Mouse (Mus musculus) ES-Bruce4 (cell line): ENCODE data around the gene March1. TPM values are rescaled to one million over a fixed set of nuclear protein-coding genes. Genes with fewer than 3 reads are reported as not detected.

Experiments
- H3K27ac ChIP-seq: 2 replicates; pipeline ENCODE4 v1.5.1; 2012; ENCODE audit warnings: low read length, inconsistent platforms; ENCODE audit not compliant: insufficient read depth
- H3K27me3 ChIP-seq: 2 replicates; pipeline ENCODE4 v1.6.1; 2012; ENCODE audit warnings: mild to moderate bottlenecking, low read length, inconsistent platforms; ENCODE audit not compliant: control insufficient read depth, poor library complexity, insufficient read depth, severe bottlenecking
- H3K36me3 ChIP-seq: 2 replicates; pipeline ENCODE4 v1.6.1; 2012; ENCODE audit warnings: inconsistent platforms, mild to moderate bottlenecking, low read length, moderate library complexity; ENCODE audit not compliant: control insufficient read depth, poor library complexity, insufficient read depth, severe bottlenecking
- H3K4me1 ChIP-seq: one replicate; pipeline ENCODE4 v1.8.1; 2011; ENCODE audit warnings: low read length; ENCODE audit not compliant: control insufficient read depth, insufficient read depth
- H3K4me3 ChIP-seq: 2 replicates; pipeline ENCODE4 v1.5.1; 2011; ENCODE audit warnings: low read depth, mild to moderate bottlenecking, low read length
- H3K9ac ChIP-seq: 2 replicates; pipeline ENCODE4 v1.6.1; 2012; ENCODE audit warnings: low read depth, mild to moderate bottlenecking, inconsistent platforms; ENCODE audit not compliant: poor library complexity, severe bottlenecking
- H3K9me3 ChIP-seq: replicated peaks from 2 replicates; pipeline ENCODE4 v1.6.1; 2012; ENCODE audit warnings: mild to moderate bottlenecking, low read length, inconsistent platforms; ENCODE audit not compliant: control insufficient read depth, poor library complexity, insufficient read depth, severe bottlenecking
- CTCF ChIP-seq: IDR thresholded peaks from one replicate; pipeline ENCODE4 v1.8.1; 2011; ENCODE audit warnings: low read depth, low read length
- EP300 ChIP-seq: IDR thresholded peaks from 2 replicates; pipeline ENCODE4 v1.6.1; 2011; ENCODE audit warnings: low read depth, low read length; ENCODE audit not compliant: insufficient read depth
- POLR2A ChIP-seq: IDR thresholded peaks from one replicate; pipeline ENCODE4 v1.8.1; 2011; ENCODE audit warnings: low read length; ENCODE audit not compliant: insufficient read depth
- polyA plus RNA-seq: library from polyadenylated mRNA; stranded (reverse); fragments of >200 nt; gene quantifications from 2 replicates; pipeline ENCODE4 v1.2.4, GENCODE M21; 2011; ENCODE audit warnings: low read depth; ENCODE audit not compliant: missing spikeins, insufficient read depth, insufficient read length

March1 gene
- polyA plus RNA-seq, 1 experiment: not detected

- no peak overlapping the region for H3K27ac ChIP-seq
- no peak overlapping the region for H3K4me3 ChIP-seq
- H3K9ac ChIP-seq: no peak overlapping the region
- no peaks in the 10 kb centered on the region for H3K36me3 ChIP-seq
- no peaks in the 10 kb centered on the region for H3K4me1 ChIP-seq
- H3K27me3 ChIP-seq: no peaks in the 10 kb centered on the region
- no peaks in the 10 kb centered on the region for H3K9me3 ChIP-seq
- TF ChIP-seq EP300 (no peak), CTCF (no peak), POLR2A (no peak)
These were observed 901.4 kb downstream of the March1 start for GRCm38 (mm10) chr8:66519149-66519548.

DNA sequence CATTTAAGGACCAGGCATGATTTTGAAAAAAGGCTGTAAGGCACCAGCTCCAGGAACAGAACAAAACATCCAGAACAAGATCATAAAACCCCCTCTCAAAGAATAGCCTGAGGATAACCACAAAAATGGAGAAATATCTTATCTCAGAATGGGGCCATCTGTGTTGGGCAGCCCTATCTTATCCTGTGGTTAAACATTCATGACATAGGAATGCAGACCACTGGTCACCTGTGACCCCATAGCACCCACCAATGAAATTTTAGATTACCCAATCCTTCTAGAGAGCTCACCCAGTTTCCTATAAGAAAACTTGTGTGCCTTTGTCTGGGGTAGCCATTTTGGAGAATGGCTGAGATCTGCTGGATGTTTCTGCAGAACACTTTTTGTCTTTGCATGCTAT lies 902.9 kb downstream of the March1 start:
- H3K27ac ChIP-seq: no peak overlapping the region
- no peak overlapping the region for H3K9ac ChIP-seq
- H3K27me3 ChIP-seq: no peaks in the 10 kb centered on the region
- no peak overlapping the region for H3K4me3 ChIP-seq
- H3K9me3 ChIP-seq: no peaks in the 10 kb centered on the region
- H3K4me1 ChIP-seq: no peaks in the 10 kb centered on the region
- H3K36me3 ChIP-seq: no peaks in the 10 kb centered on the region
- no peak for TF ChIP-seq CTCF
- TF ChIP-seq POLR2A: no peak
- TF ChIP-seq EP300: no peak
